Mouse (Mus musculus) bone marrow macrophage, adult 2 months (primary cell): ENCODE results near the gene Egfl8.

Experiments used
- CTCF ChIP-seq: IDR thresholded peaks from 2 replicates; pipeline ENCODE4 v1.5.1; 2012; ENCODE audit warnings: low read depth, mild to moderate bottlenecking, low read length, moderate library complexity
- POLR2A ChIP-seq: IDR thresholded peaks from 2 replicates; pipeline ENCODE4 v1.6.1; 2012; ENCODE audit warnings: mild to moderate bottlenecking, low read depth, low read length, borderline replicate concordance

DNA sequence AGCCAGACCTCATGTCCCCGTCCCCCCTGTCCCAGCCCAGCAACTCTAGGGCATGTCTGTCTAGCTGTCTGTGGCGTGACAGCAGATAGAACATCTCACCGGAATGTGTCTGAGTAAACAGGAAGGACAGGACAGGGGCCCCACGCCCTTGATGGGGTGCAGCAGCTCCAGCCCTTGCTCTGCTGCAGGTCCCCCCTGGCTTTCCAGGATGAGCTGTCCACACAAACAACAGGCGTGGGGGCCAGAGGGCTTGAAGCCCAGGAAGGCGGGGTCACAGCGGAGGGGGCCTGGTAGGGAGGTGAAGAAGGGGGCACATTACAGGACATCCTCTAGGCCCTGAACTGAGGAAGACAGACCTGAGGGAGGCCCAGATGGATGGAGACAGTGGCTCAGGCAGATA is 39.4 kb upstream of the Egfl8 start:
- TF ChIP-seq CTCF (no peak), POLR2A (no peak)
